Mouse (Mus musculus) thymus, adult 2 months (tissue): ENCODE results near the gene Tnrc6b.

Experiments used
- CTCF ChIP-seq: fragments of 200-500 bp; IDR thresholded peaks from 2 replicates; pipeline ENCODE4 v1.5.1; 2012; ENCODE audit warnings: mild to moderate bottlenecking, control low read depth, low read length, moderate library complexity, borderline replicate concordance; ENCODE audit not compliant: control insufficient read depth, poor library complexity, insufficient read depth; ENCODE audit errors: extremely low read depth
- POLR2A ChIP-seq: fragments of 200-500 bp; IDR thresholded peaks from 2 replicates; pipeline ENCODE4 v1.6.1; 2012; ENCODE audit warnings: mild to moderate bottlenecking, low read length, control low read depth, moderate library complexity; ENCODE audit not compliant: control insufficient read depth, poor library complexity, insufficient read depth; ENCODE audit errors: extremely low read depth

GRCm38 (mm10) chr15:80738244-80738643, 27.1 kb downstream of the Tnrc6b start:
- TF ChIP-seq CTCF (no peak), POLR2A (no peak)
